Mouse (Mus musculus) ovary, adult 18-20 months (tissue): ENCODE data around the gene Asic3.
A peak's percentile ranks its signal among the peaks of the same experiment; 100 is the strongest.

Experiments used
- DNase-seq: peaks from one replicate; pipeline ENCODE4 v3.0.0; 2022; ENCODE audit warnings: low spot score, mixed read lengths

Asic3 gene

DNA sequence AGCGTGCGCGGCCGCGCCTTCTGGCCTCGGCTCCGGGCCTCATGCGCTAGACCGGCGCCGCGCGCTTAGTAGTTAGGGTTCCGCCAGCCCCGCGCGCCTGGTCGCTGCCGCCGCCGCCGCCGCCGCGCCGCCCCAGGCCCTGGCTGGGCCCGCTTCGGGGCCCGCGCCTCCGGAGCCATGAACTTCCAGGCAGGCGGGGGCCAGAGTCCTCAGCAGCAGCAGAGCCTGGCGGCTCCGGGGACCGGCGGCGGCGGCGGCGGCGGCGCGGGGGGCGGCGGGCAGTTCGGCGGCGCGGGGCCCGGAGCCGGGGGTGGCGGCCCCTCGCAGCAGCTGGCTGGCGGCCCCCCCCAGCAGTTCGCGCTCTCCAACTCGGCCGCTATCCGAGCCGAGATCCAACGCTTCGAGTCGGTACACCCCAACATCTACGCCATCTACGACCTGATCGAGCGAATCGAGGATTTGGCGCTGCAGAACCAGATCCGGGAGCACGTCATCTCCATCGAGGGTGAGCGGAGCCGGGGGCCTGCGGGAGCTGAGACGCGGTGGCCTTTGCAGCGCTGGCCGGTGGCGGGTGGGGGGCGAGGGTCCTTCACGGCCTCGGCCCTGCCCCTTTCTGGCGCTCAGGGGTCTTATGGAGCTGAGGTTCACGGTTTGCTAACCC, 39.0 kb downstream of the Asic3 start, which contains the start of gene Agap3:
TSS of gene Agap3 (plus strand) at position 148 of the 661 bp plus-strand sequence.
- DNase-seq = no peak

GRCm38 (mm10) chr5:24452691-24453233, 39.6 kb downstream of the Asic3 start:
- DNase-seq = peak; percentile 36

- DNase-seq = no peak
Measured at GRCm38 (mm10) chr5:24453283-24453984, 40.2 kb downstream of the Asic3 start.

DNA sequence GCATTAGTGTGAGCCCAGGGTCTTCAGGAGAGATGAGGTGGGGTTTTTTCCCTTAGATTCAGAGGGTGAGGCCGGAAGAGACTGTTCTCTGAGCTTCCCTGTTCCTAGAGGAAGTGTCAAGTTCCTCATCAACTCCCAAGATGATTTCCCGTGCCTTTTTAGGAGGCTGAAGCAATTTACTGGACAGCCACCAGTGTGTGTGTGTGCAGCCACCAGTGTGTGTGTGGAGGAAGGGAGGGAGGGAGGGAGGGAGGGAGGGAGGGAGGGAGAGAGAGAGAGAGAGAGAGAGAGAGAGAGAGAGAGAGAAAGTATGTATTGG, 40.8 kb downstream of the Asic3 start:
- DNase-seq = no peak

GRCm38 (mm10) chr5:24455076-24455475, 41.9 kb downstream of the Asic3 start:
- DNase-seq = no peak

DNA sequence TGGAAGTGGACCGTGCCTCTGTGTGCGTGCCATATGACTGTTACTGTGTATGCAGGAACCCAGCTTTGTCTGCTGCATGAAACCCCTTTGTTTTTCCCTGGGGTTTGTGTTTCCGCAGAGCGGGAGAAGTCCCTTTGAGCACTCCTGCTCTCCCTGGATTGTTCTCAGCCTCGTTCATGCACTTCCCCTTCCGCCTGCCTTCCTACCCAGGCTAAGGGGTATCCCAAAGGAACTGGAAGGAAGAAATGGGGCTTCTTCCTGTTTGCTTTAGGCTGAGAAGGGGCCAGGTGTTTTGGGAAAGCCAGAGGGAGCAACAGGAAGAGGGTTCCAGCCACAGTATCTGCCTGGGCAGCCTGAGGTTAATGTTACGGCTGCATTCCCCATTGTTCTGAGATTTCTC, 42.4 kb downstream of the Asic3 start:
- DNase-seq = no peak

DNA sequence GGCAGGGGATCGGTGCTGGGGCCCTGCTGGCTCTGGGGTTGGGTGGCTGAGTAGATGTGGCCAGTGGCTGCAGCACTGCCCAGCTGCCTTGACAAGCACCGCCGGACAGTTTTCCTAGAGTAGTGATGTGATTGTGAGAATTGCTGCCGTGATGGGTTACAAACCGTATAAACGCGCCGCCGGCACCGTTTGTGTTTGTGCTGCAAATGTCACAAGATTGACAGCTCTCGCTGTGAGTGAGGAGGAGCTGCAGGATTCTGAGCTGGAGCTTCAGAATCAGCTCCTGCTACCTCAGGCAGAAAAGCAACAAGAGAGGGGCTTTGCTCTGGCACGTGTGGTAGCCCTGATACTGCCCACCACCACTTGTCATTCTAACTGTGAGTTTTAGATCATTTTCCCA, 53.6 kb downstream of the Asic3 start:
- DNase-seq = no peak
